Mouse (Mus musculus): Measurements from ENCODE around the gene Plcd3. TPM values are rescaled to one million over a fixed set of nuclear protein-coding genes. Genes with fewer than 3 reads are reported as not detected.

The Plcd3 gene
- polyA plus RNA-seq, 1 experiment from 2014 or later = 4.4 TPM

- no peak overlapping the region for H3K4me2 ChIP-seq
- peaks cover 42% of the 10 kb centered on the region for H3K36me3 ChIP-seq
- H3K4me3 ChIP-seq = no peak overlapping the region
- no peaks in the 10 kb centered on the region for H3K4me1 ChIP-seq (replicated peaks)
- no peaks in the 10 kb centered on the region for H3K27me3 ChIP-seq
- no peaks in the 10 kb centered on the region for H3K9me3 ChIP-seq
- H3K27ac ChIP-seq (replicated peaks) = no peak overlapping the region
- no peak for ATAC-seq (ENCODE audit: low FRiP score, low read depth)
- H3K9ac ChIP-seq = no peak overlapping the region
- 90% methylated on average over 9 of the region's 9 CpGs for WGBS
Measured at GRCm38 (mm10) chr11:103050153-103050552, 51.3 kb downstream of the Plcd3 start.

- Histone ChIP-seq H3K27me3 (no peaks in the 10 kb centered on the region), H3K4me2 (no peak overlapping the region), H3K36me3 (peaks cover 47% of the 10 kb centered on the region), H3K4me1 (replicated peaks) (no peaks in the 10 kb centered on the region), H3K9ac (no peak overlapping the region), H3K27ac (replicated peaks) (no peak overlapping the region), H3K9me3 (no peaks in the 10 kb centered on the region), H3K4me3 (no peak overlapping the region)
- ATAC-seq (ENCODE audit: low FRiP score, low read depth) = no peak
- 95% methylated on average over 5 of the region's 5 CpGs for WGBS
Measured at GRCm38 (mm10) chr11:103049611-103050010, 51.8 kb downstream of the Plcd3 start.

DNA sequence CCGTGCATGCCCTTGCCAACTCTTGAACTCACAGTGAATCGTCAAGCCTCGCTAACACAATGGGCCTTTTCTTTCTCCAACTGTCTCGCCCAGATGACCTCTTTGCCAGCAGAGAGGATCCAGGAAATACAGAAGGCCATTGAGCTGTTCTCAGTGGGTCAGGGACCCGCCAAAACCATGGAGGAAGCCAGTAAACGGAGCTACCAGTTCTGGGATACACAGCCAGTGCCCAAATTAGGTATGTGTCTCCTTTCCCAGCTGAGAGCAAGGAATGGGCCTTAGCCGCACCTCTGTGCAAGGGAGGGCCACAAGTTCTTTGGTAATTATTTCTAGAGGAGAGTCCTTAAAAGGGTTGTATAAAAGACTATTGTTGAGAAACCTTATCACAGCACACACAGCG lies 55.2 kb downstream of the Plcd3 start:
- Histone ChIP-seq H3K27ac (replicated peaks) (no peak overlapping the region), H3K36me3 (peaks cover 37% of the 10 kb centered on the region), H3K9me3 (no peaks in the 10 kb centered on the region), H3K27me3 (no peaks in the 10 kb centered on the region), H3K9ac (no peak overlapping the region), H3K4me1 (replicated peaks) (no peaks in the 10 kb centered on the region; the same call in 1 of the 2 replicates), H3K4me3 (no peak overlapping the region), H3K4me2 (no peak overlapping the region)
- WGBS = 40% methylated on average over 8 of the region's 8 CpGs
- no peak for ATAC-seq (ENCODE audit: low FRiP score, low read depth)

- peaks cover 28% of the 10 kb centered on the region for H3K36me3 ChIP-seq
- no peak overlapping the region for H3K4me3 ChIP-seq
- WGBS = 99% methylated on average over 3 of the region's 3 CpGs
- ATAC-seq (ENCODE audit: low FRiP score, low read depth) = no peak
- H3K9me3 ChIP-seq = no peaks in the 10 kb centered on the region
- H3K27ac ChIP-seq (replicated peaks) = no peak overlapping the region
- no peaks in the 10 kb centered on the region; the same call in 1 of the 2 replicates for H3K4me1 ChIP-seq (replicated peaks)
- no peak overlapping the region for H3K4me2 ChIP-seq
- no peak overlapping the region for H3K9ac ChIP-seq
- no peaks in the 10 kb centered on the region for H3K27me3 ChIP-seq
Measured at GRCm38 (mm10) chr11:103043982-103044381, 57.5 kb downstream of the Plcd3 start.

GRCm38 (mm10) chr11:103042828-103043227 lies 58.6 kb downstream of the Plcd3 start:
- Histone ChIP-seq H3K36me3 (peaks cover 28% of the 10 kb centered on the region), H3K4me1 (replicated peaks) (no peaks in the 10 kb centered on the region; the same call in 1 of the 2 replicates), H3K9ac (no peak overlapping the region), H3K4me3 (no peak overlapping the region), H3K27ac (replicated peaks) (no peak overlapping the region), H3K27me3 (no peaks in the 10 kb centered on the region), H3K4me2 (no peak overlapping the region), H3K9me3 (no peaks in the 10 kb centered on the region)
- no peak for ATAC-seq (ENCODE audit: low FRiP score, low read depth)
- 61% methylated on average over 4 of the region's 4 CpGs for whole genome bisulfite sequencing

GRCm38 (mm10) chr11:103038037-103038436 lies 63.4 kb downstream of the Plcd3 start:
- H3K4me2 ChIP-seq = no peak overlapping the region
- H3K4me3 ChIP-seq = no peak overlapping the region
- WGBS = 93% methylated on average over 6 of the region's 6 CpGs
- ATAC-seq (ENCODE audit: low FRiP score, low read depth) = no peak
- no peak overlapping the region for H3K27ac ChIP-seq (replicated peaks)
- no peaks in the 10 kb centered on the region for H3K9me3 ChIP-seq
- H3K4me1 ChIP-seq (replicated peaks) = no peaks in the 10 kb centered on the region; the same call in 1 of the 2 replicates
- no peaks in the 10 kb centered on the region for H3K27me3 ChIP-seq
- no peak overlapping the region for H3K9ac ChIP-seq
- H3K36me3 ChIP-seq = no peaks in the 10 kb centered on the region

- ATAC-seq (ENCODE audit: low FRiP score, low read depth) = no peak
- Histone ChIP-seq H3K4me1 (replicated peaks) (no peaks in the 10 kb centered on the region), H3K9ac (no peak overlapping the region), H3K27ac (replicated peaks) (no peak overlapping the region), H3K27me3 (no peaks in the 10 kb centered on the region), H3K4me2 (no peak overlapping the region), H3K9me3 (no peaks in the 10 kb centered on the region), H3K4me3 (no peak overlapping the region), H3K36me3 (no peaks in the 10 kb centered on the region)
- 89% methylated on average over 8 of the region's 8 CpGs for WGBS
Measured at GRCm38 (mm10) chr11:103036881-103037465, 64.5 kb downstream of the Plcd3 start.

DNA sequence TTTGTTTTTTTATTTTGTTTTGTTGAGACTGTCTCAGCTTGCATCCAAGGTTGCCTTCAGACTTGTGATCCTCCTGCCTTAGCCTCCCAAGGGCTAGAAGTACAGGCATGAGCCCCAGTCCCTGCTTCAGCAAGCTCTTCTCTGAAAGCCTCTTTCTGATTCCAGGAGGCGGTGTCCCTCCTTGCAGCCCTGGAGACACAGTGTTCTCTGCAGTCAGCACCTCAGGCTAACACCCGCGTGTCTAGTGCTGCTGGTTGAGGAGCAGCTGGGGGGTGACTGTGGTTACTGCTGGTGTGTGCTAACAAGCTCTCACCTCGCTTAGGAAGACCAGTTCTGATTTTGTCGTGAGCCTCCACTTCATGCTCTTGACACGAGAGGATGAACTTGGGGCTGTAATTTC lies 66.5 kb downstream of the Plcd3 start:
- no peak overlapping the region for H3K27ac ChIP-seq (replicated peaks)
- no peak overlapping the region for H3K9ac ChIP-seq
- ATAC-seq (ENCODE audit: low FRiP score, low read depth) = no peak
- H3K4me3 ChIP-seq = no peak overlapping the region
- H3K4me1 ChIP-seq (replicated peaks) = peaks cover 11% of the 10 kb centered on the region
- 84% methylated on average over 6 of the region's 6 CpGs for WGBS
- no peaks in the 10 kb centered on the region for H3K36me3 ChIP-seq
- H3K9me3 ChIP-seq = no peaks in the 10 kb centered on the region
- H3K27me3 ChIP-seq = no peaks in the 10 kb centered on the region
- no peak overlapping the region for H3K4me2 ChIP-seq

- H3K27ac ChIP-seq (replicated peaks) = no peak overlapping the region
- peaks cover 23% of the 10 kb centered on the region for H3K4me1 ChIP-seq (replicated peaks)
- WGBS = 91% methylated on average over 3 of the region's 3 CpGs
- no peak overlapping the region for H3K9ac ChIP-seq
- H3K4me2 ChIP-seq = no peak overlapping the region
- no peak for ATAC-seq (ENCODE audit: low FRiP score, low read depth)
- no peak overlapping the region for H3K4me3 ChIP-seq
- no peaks in the 10 kb centered on the region for H3K27me3 ChIP-seq
- H3K36me3 ChIP-seq = no peaks in the 10 kb centered on the region
- no peaks in the 10 kb centered on the region for H3K9me3 ChIP-seq
Measured at GRCm38 (mm10) chr11:103033030-103033429, 68.4 kb downstream of the Plcd3 start.

- under 1% methylated on average over 36 of the region's 36 CpGs for WGBS
- Histone ChIP-seq H3K4me1 (replicated peaks) (peaks cover 34% of the 10 kb centered on the region), H3K27me3 (no peaks in the 10 kb centered on the region)
Measured at GRCm38 (mm10) chr11:103028176-103028891, 73.1 kb downstream of the Plcd3 start, which contains the start of the genes Nmt1 and Dcakd. Nmt1 (plus strand) TSS chr11:103028190. Dcakd (minus strand) TSS chr11:103028333.

DNA sequence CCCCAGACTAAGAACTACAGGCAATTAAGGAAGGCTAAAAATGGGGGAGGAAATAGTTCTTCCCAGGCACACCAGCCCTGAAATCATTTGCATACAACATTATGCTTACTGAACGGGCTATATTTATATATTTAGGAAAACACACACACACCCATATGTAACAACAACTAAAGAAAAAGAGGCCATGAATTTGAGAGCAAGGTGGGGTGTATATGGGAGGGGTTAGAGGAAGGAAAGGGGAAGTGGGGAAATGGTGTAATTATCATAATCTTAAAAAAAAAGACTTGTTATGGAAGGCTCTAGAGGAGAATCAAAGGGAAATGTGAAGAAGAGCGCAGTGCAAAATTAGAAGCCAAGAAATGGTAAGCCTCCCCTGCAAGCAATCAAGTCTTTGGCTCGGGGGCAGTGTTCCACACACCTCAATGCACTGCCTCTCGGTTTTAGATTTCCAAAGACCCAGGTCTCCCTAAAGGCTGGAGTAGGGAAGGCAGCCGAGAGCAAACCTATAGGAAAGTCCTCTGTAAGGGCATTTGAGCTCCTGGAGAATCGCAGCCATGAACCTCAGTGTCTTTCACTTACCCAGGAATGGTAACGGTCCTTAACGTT lies 73.8 kb downstream of the Plcd3 start:
- H3K36me3 ChIP-seq = no peaks in the 10 kb centered on the region; the same call in 1 of the 2 replicates
- peaks cover 34% of the 10 kb centered on the region for H3K4me1 ChIP-seq (replicated peaks)
- H3K9me3 ChIP-seq = no peaks in the 10 kb centered on the region
- peak; percentile 39 for ATAC-seq (ENCODE audit: low FRiP score, low read depth)
- peak overlapping the region; percentile 77 for H3K4me2 ChIP-seq
- peak overlapping the region; percentile 91 for H3K27ac ChIP-seq (replicated peaks)
- H3K9ac ChIP-seq = peak overlapping the region; percentile 71
- no peaks in the 10 kb centered on the region for H3K27me3 ChIP-seq
- 16% methylated on average over 8 of the region's 8 CpGs for WGBS
- H3K4me3 ChIP-seq = peak overlapping the region; percentile 85

More at GRCm38 (mm10) chr11:103028176-103028891, 73.1 kb downstream of the Plcd3 start, which contains the start of the genes Nmt1 and Dcakd:
- Histone ChIP-seq H3K4me3 (peak within 1 kb of the TSS; percentile 85), H3K36me3 (no peaks in the 10 kb centered on the region; the same call in 1 of the 2 replicates), H3K4me2 (peak within 1 kb of the TSS; percentile 77), H3K9ac (peak within 1 kb of the TSS; percentile 71), H3K27ac (replicated peaks) (peak within 1 kb of the TSS; percentile 91), H3K9me3 (no peaks in the 10 kb centered on the region)
- ATAC-seq (ENCODE audit: low FRiP score, low read depth) = peak; percentile 99

DNA sequence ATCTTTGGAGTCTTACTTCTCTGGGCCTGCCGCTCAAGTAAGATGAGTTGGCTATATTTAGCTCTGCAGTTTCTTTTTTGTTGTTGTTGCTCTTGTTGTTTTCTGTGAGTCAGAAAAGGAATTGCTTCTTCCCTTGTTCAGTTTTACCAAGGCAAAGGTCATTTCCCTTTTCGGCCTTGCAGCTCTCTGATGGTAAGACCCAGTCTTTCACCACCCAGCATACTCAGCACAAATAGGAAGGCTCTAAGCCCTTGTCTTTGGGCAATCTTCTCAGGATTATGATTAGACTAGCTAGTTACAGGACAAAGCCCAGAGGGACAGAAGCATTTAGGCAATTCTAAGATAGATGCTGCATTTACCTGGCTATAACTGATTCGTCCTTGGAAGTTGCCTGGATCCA lies 74.6 kb downstream of the Plcd3 start:
- no peak for ATAC-seq (ENCODE audit: low FRiP score, low read depth)
- Histone ChIP-seq H3K4me2 (peak overlapping the region; percentile 77; the same call in 1 of the 2 replicates), H3K9me3 (no peaks in the 10 kb centered on the region), H3K4me1 (replicated peaks) (peaks cover 34% of the 10 kb centered on the region), H3K27ac (replicated peaks) (no peak overlapping the region), H3K36me3 (no peaks in the 10 kb centered on the region; the same call in 1 of the 2 replicates), H3K4me3 (no peak overlapping the region), H3K9ac (no peak overlapping the region), H3K27me3 (no peaks in the 10 kb centered on the region)
- WGBS = 88% methylated on average over 3 of the region's 3 CpGs

All from hindbrain, embryonic 15.5 days (tissue).